Mouse (Mus musculus) ES-CJ7 (cell line): ENCODE measurements around the gene Srsf3.

Experiments used
- DNase-seq: peaks from one replicate; pipeline ENCODE4 v3.0.0; 2011; ENCODE audit warnings: low read depth, low spot score

Gene Srsf3

DNA sequence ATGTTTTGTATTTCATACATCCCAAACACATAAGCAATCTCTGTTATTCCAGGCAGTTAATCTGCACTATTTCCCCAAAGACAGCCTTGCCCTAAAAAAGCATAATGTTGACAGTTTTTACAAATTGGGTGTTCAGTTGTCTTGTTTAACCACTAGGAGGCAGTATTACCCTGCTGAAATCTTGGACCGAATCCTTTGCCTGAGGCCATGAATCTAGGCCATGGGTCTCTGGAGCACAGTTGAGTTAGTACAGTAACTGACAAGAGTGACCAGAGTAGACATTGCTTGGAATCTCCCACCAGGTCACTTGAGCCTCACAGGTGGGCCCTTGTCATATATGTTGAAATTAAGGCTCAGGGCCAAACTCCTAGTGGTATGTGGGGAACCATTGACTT is 12.5 kb downstream of the Srsf3 start:
- DNase-seq: peak; percentile 81

DNA sequence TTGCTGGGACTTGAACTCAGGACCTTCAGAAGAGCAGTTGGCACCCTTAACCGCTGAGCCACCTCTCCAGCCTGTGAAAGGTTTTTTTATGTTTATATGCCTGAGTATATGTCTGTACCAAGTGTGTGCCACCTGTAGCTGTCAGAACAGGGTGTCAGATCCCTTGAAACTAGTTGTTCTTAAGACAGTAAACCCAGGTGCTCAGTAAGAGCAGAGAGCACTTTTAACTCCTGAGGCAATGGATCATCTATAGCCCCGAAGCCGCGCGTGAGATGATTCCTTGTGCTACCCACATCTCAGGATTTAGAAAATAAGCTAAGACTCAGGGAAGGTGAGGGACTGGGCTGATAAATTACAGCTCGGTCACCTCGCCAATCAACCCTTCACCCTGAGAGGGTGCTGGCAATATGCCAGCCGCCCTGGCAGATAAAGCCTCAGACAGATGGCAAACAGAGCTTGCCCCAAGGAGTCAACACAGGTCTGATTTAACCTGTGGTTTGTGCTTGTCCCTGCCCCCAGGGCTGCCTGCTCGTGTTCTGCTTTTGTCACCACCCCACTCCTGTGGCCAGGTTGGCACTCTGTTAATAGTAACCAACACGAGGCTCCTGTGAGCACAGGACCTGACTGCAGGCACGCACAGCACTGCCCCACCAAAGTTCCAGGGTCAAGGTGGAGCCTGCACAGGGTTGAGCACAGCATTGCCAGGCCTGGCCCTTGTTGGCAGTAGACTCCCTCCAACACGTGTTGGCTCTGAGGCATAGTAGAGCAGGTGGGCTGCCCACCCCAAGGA is 13.5 kb downstream of the Srsf3 start:
- no peak for DNase-seq

DNA sequence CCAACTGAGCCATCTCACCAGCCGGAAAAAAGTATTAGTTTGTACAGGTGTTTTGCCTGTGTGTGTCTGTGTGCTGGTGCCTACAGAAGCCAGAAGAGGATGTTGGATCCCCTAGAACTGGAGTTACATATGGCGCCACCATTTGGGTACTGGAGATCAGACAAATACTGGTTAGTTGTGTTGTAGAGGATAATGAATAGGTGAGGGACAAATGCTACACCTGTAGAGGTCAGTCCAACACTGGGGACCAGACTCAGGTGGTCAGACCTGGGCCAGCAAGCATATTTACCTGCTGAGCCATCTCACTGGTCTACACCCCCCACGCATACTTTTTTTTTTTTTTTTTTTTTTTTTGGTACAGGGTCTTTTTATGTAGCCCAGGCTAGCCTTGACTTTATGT is 14.4 kb downstream of the Srsf3 start:
- DNase-seq: peak; percentile 58

DNA sequence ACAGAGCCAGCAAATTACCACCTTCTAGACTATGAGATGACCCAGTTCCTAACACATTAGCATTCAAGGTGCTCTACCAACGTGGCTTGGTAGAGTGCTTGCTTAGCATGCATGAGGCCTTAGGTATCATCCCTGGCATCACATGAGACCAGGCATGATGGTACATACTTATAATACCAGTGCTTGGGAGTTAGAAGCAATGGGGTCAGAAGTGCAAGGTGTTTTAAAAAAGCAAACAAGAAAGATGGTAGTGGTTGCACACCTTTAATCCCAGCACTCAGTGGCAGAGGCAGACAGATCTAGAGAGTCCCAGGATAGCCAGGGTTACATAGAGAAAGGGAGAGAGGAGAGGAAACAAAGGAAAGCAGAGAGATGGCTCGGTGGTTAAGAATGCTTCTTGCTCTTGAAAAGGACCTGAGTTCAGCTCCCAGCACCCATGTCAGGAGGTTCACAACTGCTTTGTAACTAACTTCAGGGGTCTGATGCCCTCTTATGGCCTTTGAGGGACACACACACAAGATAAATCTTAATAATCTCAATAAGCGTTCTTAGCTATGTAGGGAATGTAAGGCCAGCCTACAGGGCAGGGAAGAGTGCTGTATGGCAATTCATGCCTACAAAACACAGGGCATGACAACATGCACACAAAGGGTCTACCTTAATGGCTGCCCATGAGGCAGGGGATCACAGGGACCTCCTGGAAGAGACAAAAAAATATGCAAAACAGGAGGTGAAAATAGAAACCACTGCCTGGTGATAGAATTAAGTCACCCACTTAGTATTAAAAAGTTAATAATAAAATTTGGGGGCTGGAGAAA is 15.5 kb downstream of the Srsf3 start:
- peak; percentile 44 for DNase-seq

DNA sequence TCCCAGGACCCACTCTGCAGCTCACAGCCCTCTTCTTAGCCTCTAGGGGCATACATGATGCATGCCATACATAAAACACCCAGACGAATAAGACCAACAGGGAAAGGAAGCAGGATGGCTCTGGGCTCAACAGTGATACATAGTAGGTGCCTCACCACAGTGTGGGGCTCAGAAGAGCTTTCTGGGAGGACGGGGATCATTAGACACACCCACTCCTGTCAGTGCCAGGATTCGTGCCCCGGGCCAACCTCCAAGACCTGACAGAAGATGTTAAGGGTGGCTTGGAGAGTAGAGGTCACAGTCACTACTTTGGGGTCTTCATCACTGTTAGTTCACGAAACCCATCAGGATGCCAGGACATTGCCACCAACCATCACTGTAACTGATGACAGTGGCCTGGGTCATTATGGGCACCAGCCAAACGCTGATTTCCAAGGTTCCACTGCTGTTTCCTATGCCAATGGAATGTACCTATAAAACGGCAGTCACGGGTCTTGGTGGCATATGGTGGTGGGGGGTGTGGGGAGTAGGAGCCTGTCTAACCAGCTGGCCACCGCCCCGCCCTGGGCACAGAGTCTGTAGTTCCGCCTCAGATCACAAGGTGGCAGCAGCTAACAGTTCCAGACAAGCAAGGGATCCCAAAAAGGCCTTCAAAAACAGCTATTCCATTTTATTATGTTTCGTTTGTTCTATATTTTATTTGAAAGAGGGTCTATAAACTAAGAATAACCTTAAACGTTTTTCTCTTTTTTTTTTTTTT is 16.5 kb downstream of the Srsf3 start:
- peak; percentile 71 for DNase-seq

DNA sequence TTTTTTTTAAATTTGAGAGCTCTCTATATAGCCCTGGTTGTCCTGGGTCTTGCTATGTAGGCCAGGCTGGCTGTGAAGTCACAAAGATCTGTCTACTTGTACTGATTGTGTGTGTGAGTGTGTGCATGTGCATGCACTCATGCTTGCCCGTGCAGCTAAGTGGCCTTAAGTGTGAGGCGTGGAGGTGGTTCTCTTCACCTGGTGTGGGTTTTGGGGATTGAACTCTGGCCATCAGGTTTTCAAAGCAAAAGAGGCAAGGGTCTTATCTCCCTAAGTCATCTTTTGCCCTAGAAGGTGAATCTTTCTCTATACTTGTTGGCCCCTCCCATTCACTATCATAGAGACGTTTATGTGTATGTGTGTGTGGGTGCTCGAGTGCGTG is 17.1 kb downstream of the Srsf3 start:
- peak; percentile 11 for DNase-seq

DNA sequence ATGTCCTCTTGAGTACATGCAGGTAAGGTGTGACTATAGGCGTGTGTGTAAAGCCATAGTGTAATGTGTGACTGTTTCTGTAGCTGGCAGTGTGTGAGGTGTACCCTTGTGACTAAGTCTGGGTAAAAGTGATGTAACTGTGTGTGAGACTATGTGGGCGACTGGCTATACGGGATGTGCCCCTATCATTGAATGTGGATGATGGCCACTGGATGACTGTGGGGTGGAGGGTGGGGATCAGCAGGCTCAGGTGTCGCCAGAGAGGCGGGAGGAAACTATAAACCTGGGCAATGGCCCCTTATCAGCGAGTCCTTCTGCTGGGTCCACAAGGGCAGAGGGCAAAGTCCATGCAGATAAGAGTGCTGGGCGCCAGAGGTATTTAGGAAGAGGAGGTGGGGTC is 17.5 kb downstream of the Srsf3 start:
- DNase-seq: peak; percentile 16

DNA sequence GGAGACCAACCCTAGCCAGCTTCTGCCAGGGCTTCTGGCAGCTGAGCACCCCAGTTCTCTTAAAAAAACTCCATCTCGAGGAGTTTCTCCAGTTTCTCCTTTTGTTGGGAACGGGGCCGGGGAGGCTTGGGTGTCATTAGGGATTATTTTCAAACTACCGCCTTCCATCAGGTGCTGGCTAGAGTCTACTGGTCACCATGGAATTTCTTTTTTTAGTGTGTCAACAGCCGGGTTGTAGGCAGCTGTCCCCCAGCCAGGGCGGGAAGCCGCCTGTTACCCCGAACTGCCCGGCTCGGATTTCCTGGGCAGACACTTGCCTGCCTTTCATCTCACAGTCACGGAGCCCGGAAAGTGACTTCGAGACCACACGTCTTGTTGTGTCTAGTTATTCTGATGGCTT is 18.4 kb downstream of the Srsf3 start:
- peak; percentile 11 for DNase-seq

DNA sequence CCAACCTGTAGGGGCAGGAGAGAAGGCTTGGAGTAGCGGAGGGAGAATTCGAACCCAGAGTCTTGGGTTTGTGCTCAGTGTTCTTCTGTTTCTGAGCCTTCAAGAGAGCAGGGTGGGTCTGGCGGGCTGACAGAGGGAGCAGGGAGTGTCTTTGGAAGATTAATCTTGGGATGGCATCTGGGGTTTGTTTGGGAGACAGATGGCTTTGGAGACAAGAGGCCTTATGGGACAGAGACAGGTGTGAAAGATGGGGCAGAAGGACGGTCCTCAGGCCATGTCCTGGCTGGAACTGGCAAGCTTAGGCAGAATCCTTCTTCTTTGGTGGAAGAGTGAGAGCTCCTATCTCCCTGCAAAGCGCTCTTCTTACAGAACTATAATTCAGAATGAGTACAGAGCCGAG is 20.6 kb downstream of the Srsf3 start:
- peak; percentile 17 for DNase-seq

DNA sequence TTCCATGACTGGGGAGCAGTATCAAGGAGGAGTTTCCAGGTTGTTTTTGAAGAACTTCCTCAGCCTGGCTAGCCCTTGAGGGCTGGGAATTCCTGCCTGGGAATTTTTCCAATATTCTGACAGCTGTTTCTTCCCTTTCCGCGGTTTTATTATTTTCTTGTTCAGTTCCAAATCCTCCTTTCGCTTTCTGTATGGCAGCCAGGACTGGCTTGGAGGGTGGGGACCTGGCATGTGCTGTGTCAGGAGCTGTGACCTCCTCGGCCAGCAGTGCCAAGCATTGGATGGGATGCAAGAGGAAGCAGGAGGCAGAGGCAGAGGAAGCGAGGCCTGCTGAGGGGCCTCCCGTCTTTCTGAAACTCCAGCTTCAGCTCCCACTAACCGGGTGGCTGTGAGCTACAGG is 21.4 kb downstream of the Srsf3 start:
- DNase-seq: no peak

DNA sequence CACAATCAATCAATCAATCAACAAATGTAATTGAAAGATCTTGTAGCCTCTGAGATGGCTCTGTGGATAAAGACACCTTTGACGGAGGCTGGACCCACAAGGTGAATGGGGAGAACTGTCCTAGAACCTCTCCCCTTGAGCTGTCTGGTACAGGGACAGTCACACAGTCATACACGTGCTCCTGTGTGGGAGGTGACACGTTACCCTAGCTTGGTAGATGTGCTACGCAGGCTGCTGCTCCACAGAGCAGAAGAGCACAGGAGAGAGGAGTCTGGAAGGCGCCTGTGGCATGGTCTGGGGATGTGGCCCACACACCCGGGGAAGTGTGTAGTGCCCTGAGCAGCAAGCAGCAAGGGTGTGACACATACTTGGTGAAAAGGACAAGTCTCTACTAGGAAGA is 22.0 kb downstream of the Srsf3 start:
- DNase-seq: no peak

DNA sequence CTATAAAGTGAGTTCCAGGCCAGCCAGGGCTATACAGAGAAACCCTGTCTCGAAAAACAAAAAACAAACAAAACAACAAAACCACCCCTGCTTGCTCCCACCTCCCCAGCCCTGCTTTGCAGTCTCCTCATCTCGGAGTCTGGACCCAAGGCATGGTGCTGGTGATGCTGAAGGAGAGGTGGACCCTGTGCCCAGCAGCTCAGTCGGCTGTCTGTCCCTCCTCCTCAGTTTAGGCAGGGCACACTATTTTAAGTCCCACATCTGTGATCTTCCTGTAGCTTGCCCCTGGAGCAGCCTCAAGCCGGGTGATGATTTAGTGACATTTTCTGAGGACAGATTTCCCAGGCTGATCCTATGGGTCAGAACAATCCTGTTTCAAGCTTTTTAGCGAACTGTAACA is 23.2 kb downstream of the Srsf3 start:
- DNase-seq: no peak

DNA sequence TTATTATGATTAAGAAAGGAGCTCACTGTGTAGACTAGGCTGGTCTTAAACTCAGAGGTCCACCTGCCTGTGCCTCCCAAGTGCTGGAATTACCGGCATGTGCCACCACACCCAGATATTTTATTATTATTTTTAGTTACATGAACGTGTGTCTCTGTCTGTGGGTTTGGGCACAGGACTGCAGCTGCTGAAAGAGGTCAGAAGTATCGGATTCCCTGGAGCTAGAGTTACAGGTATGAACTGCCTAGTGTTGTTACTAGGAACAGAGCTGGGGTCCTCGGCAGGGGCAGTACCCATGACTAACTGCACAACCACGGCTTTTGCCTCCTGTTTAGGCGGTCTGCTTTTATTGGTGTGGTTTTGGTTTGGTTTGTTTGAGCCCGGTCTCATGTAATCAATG is 23.8 kb downstream of the Srsf3 start:
- no peak for DNase-seq

DNA sequence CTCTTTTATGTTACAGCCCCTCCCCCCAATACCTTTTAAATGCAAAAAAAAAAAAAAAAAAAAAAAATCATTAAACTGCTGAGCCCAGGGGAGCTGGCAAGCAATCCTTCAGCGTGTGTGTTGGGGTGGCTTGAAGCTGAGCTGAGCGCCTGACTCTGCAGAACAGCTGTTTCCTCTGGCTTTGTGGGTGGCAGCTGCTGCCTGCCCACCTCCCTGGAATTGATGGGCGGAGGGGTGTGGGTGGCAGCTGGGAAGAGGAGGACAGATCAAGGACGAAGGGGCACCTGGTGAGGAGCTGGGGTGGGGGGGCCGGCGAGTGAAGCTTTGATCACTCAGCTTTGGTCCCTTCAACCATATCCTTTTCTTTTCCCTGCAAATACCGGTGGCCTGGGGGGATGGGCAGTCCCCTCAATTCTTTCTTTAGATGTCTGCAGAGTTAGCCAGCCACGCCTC is 24.3 kb downstream of the Srsf3 start:
- peak; percentile 95 for DNase-seq

DNA sequence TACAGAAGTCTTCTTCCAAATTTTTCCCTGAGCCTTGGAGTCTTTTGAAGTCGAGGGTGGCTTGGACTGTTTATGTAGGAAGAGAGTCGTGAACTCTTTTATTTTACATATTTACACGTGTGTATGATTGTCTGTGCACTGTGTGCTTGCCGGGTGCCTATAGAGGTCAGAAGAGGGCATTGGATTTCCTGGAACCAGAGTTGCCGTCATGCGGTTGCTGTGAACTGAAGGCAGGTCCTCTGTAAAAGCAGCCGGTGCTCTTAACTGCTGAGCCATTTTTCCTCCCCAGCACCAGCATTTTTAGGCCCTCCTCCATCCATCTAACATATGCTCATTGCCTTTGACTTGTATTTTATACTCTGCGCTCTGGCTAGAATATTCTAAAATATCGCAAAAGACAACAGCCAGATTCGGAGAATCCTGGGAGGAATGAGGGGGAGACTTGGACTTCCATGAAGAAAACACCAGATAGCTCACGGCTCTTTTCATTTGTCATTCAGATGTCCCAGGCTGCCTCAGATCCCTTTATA is 25.0 kb downstream of the Srsf3 start:
- DNase-seq: peak; percentile 57

DNA sequence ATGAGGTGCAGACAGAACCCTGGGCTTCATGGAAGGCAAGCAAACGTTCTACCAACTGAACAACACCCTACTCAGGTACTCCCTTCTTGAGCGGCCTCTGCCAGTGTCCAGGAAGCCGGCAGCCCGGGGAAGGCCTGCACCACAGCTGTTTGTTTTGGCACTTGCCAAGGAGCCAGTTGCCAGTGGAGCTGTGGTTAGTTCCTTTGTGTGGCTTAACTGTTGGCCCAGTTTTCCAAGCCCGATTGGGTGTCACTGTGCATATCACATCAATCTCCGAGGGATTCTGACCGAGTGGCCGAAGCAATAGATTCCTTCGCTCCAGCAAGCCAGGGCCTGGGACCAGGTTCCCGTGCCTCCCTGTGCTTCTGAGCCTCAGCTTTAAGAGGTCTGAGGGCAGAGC is 25.5 kb downstream of the Srsf3 start:
- DNase-seq: no peak

DNA sequence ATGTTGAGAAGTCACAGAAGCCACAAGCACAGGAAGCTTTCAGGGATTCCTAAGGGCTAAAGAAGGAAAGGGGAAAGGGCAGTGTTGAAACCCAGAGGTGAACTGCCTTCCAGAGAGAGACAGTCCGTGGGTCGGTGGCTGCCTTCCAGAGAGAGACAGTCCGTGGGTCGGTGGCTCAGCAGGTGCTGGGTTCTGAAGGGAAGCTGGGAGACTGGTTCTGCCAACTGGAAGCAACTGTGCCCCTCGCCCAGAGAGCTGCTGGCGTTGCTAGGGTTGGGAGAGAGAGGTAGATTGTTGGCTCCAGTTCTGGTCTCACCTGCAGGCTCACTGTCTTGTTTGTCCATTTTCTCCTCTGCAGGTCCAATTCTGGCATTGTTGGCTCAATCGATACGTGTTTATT is 26.1 kb downstream of the Srsf3 start:
- no peak for DNase-seq

DNA sequence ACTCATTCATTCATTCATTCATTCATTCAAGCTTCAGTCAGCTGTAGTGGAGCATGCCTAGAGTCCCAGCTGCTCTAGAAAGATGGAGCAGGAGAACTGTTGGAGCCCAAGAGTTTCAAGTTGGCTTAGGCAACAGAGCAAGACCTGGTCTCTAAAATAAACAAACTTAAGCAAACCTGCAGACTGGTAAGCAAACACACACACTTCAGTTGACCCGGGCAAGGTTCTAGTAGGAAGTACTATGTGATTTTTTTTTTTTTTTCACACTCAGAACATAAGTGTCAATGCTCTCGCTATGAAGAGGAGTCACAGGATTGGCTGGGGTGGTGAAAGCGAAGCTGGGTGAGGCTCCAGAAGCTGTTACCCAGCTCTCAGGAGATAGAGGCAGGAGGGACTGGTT is 27.2 kb downstream of the Srsf3 start:
- no peak for DNase-seq

DNA sequence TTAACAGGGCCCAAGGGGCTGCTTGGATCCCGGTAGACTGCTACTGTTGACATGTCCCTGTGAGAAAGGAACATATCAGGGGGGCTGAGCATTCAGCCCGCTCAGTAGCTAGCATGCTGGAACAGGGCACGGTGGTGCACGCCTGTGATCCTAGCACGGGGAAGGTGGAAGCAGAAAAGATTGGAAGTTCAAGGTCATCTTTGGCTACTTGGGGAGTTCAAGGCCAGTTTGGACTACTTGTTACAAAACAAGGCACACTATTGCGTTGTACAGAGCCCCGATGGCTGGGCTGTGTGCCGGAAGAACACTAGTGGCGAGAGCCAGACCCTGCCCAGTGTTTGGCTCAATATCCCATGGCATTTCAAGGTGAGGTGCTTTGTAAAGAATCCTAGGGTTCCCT is 28.5 kb downstream of the Srsf3 start:
- DNase-seq: peak; percentile 71

DNA sequence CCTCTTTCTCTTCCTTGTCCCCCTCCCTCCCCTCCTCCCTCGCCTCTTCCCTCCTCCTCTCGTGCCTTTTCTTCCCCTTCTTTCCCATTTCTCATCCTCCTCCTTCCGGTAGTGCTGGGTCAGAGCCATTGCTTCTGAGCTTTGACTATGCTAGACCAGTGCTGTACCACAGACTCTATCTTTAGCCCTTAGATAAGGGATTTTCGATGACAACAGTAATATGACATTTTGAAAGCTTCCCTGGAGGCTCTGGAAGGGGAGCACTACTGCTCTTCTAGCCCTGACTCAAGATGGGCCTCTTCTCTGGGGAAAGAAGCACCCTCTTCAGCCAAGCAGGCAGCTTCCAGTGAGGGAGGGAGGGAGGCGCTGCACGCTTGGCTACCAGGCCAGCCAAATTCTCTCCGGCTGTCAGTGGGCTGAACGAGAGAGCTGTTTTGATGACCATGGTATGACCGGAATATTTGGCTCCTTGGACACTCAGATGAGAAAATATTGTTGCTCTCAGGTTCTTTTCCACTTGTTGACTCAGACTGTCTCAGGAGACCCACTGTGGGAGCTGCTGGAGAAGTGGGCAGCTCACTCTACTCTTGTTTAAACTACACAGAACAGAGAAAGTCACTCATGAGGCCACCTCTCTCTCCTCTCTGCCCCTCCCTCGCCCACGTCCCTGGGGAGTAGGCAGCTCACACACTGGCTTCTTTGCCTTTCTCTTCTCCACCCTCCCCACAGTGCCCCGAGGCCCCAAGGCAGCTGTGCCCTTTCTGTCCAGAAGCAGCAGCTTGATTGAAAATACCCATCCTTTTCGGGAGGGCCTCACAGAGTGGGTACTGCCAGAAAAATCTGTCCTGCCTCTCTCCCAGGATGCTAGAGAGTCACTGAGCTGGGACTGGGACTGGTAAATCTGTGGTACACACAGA is 29.9 kb downstream of the Srsf3 start:
- DNase-seq: no peak
